ENCODE assay signal across 29 mouse cellular contexts in genomic region chr12:105582486-105582885, GRCm38 (mm10). TPM values are rescaled to one million over a fixed set of nuclear protein-coding genes. Genes with fewer than 3 reads are reported as not detected.
DNase-seq lines count a peak whose midpoint lies in the region; ATAC-seq and TF ChIP-seq lines count a peak whose summit lies in the region.
"Had no signal": no experiment of that assay in that cellular context is flagged by ENCODE, and none has a peak within 500 bp of the region (broad histone marks: within the 10 kb centered on the region; RNA-seq: fewer than 3 reads in every experiment).

No protein-coding gene starts in this region.

- H3K27me3 ChIP-seq in intestine, embryonic 16.5 days (replicated peaks; ENCODE audit: control insufficient read depth, insufficient read depth, low read length) = no peaks in the 10 kb centered on the region
- H3K27me3 ChIP-seq in intestine, embryonic 15.5 days (replicated peaks) = no peaks in the 10 kb centered on the region
- H3K27me3 ChIP-seq in E14TG2a.4 (ENCODE audit: insufficient read depth, low read length) = peaks cover 26% of the 10 kb centered on the region
- no peaks in the 10 kb centered on the region for H3K27me3 ChIP-seq in kidney, adult 2 months (replicated peaks; ENCODE audit: control insufficient read depth, insufficient read depth, low read length)
- H3K27me3 ChIP-seq: embryonic facial prominence, embryonic 12.5 days; embryonic facial prominence, embryonic 15.5 days had no signal

- 0 out of 2 replicates have a peak overlapping the region, but pooled peaks have one; percentile 1 for H3K9ac ChIP-seq in intestine, embryonic 16.5 days (ENCODE audit: low read depth, low read length)
- no peak overlapping the region for H3K9ac ChIP-seq in intestine, embryonic 15.5 days
- H3K9ac ChIP-seq: embryonic facial prominence, embryonic 12.5 days; embryonic facial prominence, embryonic 15.5 days; forebrain, postnatal 0 days; heart, embryonic 12.5 days; heart, embryonic 15.5 days; hindbrain, embryonic 13.5 days had no signal

- DNase-seq in R1 (ENCODE audit: low read depth, low spot score) = peak; percentile 55
- DNase-seq in kidney, adult 2 months = no peak
- no peak for DNase-seq in lung, adult 18-20 months
- DNase-seq: adrenal gland, adult 2 months; adrenal gland, postnatal 14 days; B cell, adult 2 months; cerebellum, adult 11 months; cerebellum, adult 2 months; cerebellum, adult 9-11 months; cerebellum, postnatal 25 days; forebrain, postnatal 0 days; gastrocnemius, postnatal 14 days; heart, adult 18-20 months; heart, postnatal 10 days; heart, postnatal 36 days had no signal

- H3K4me1 ChIP-seq in intestine, embryonic 16.5 days (ENCODE audit: control insufficient read depth, insufficient read depth, low read length) = peaks cover 10% of the 10 kb centered on the region; the same call in 1 of the 2 replicates
- peaks cover 15% of the 10 kb centered on the region for H3K4me1 ChIP-seq in intestine, embryonic 15.5 days (replicated peaks)
- H3K4me1 ChIP-seq in E14TG2a.4 (replicated peaks; ENCODE audit: low read depth, low read length) = peaks cover 79% of the 10 kb centered on the region
- H3K4me1 ChIP-seq in kidney, adult 2 months (ENCODE audit: control insufficient read depth, insufficient read depth, low read length) = no peaks in the 10 kb centered on the region

- no peak for ATAC-seq in intestine, embryonic 16.5 days
- no peak for ATAC-seq in intestine, embryonic 15.5 days
- ATAC-seq: forebrain, embryonic 14.5 days; forebrain, postnatal 0 days; hindbrain, embryonic 16.5 days; intestine, postnatal 0 days had no signal

- no peak overlapping the region for H3K4me2 ChIP-seq in intestine, embryonic 16.5 days (ENCODE audit: low read depth, low read length)
- no peak overlapping the region for H3K4me2 ChIP-seq in intestine, embryonic 15.5 days (replicated peaks)
- H3K4me2 ChIP-seq: embryonic facial prominence, embryonic 12.5 days; embryonic facial prominence, embryonic 15.5 days; heart, embryonic 12.5 days; heart, embryonic 15.5 days; hindbrain, embryonic 13.5 days had no signal

- TF ChIP-seq POLR2A in kidney, adult 2 months (IDR thresholded peaks at IDR 0.05; ENCODE audit: low read depth, low read length) = no peak

- no peaks in the 10 kb centered on the region for H3K36me3 ChIP-seq in intestine, embryonic 16.5 days (ENCODE audit: control insufficient read depth, insufficient read depth, low read length)
- no peaks in the 10 kb centered on the region for H3K36me3 ChIP-seq in intestine, embryonic 15.5 days
- H3K36me3 ChIP-seq in E14TG2a.4 (ENCODE audit: insufficient read depth, low read length) = no peaks in the 10 kb centered on the region
- no peaks in the 10 kb centered on the region for H3K36me3 ChIP-seq in kidney, adult 2 months (ENCODE audit: control insufficient read depth, insufficient read depth, low read length)
- H3K36me3 ChIP-seq: embryonic facial prominence, embryonic 12.5 days; embryonic facial prominence, embryonic 15.5 days; heart, embryonic 12.5 days; heart, embryonic 15.5 days; hindbrain, embryonic 10.5 days; hindbrain, embryonic 13.5 days had no signal

- H3K4me3 ChIP-seq in intestine, embryonic 16.5 days (ENCODE audit: low read length) = no peak overlapping the region
- no peak overlapping the region for H3K4me3 ChIP-seq in intestine, embryonic 15.5 days (replicated peaks)
- H3K4me3 ChIP-seq in E14TG2a.4 (replicated peaks; ENCODE audit: low read length) = peak overlapping the region; percentile 47; the same call in 1 of the 2 replicates
- H3K4me3 ChIP-seq in kidney, adult 2 months (ENCODE audit: insufficient read depth, low read depth, low read length) = no peak overlapping the region
- H3K4me3 ChIP-seq: embryonic facial prominence, embryonic 12.5 days; embryonic facial prominence, embryonic 15.5 days; heart, embryonic 12.5 days; heart, embryonic 15.5 days; hindbrain, embryonic 10.5 days; hindbrain, embryonic 13.5 days had no signal

- TF ChIP-seq CTCF in E14TG2a.4 (conservative IDR thresholded peaks at IDR 0.05; ENCODE audit: low read length) = no peak
- no peak for TF ChIP-seq CTCF in kidney, adult 2 months (conservative IDR thresholded peaks at IDR 0.05; ENCODE audit: insufficient read depth, insufficient read length, low read depth, low read length)

- H3K9me3 ChIP-seq in intestine, embryonic 16.5 days (ENCODE audit: control insufficient read depth, low read length) = no peaks in the 10 kb centered on the region
- no peaks in the 10 kb centered on the region for H3K9me3 ChIP-seq in intestine, embryonic 15.5 days
- no peaks in the 10 kb centered on the region for H3K9me3 ChIP-seq in E14TG2a.4 (ENCODE audit: low read length)
- H3K9me3 ChIP-seq: embryonic facial prominence, embryonic 12.5 days; embryonic facial prominence, embryonic 15.5 days; heart, embryonic 12.5 days; heart, embryonic 15.5 days; hindbrain, embryonic 10.5 days; hindbrain, embryonic 13.5 days had no signal

- no peak overlapping the region for H3K27ac ChIP-seq in intestine, embryonic 16.5 days (ENCODE audit: low read length)
- no peak overlapping the region; the same call in 1 of the 2 replicates for H3K27ac ChIP-seq in intestine, embryonic 15.5 days
- no peak overlapping the region for H3K27ac ChIP-seq in kidney, adult 2 months (ENCODE audit: insufficient read depth, low read depth, low read length)
- H3K27ac ChIP-seq: embryonic facial prominence, embryonic 12.5 days; embryonic facial prominence, embryonic 15.5 days; heart, embryonic 15.5 days; hindbrain, embryonic 10.5 days; hindbrain, embryonic 13.5 days had no signal

- 66% methylated on average over 9 of the region's 9 CpGs for WGBS in intestine, embryonic 16.5 days
- 64% methylated on average over 9 of the region's 9 CpGs for WGBS in intestine, embryonic 15.5 days
- WGBS in kidney, adult 2 months = 79% methylated on average over 9 of the region's 9 CpGs

RNA-seq across cellular contexts. Expression of gene Bdkrb2, which starts 19.5 kb away (rescaled TPM):
- polyA plus RNA-seq in intestine, embryonic 16.5 days (2015; fragmentation: Nextera tagmentation; extraction: Ambion mirVana) = 5.3 and 5.8 TPM in 2 replicates
- 4.5 and 4.6 TPM in 2 replicates for polyA plus RNA-seq in intestine, embryonic 15.5 days (2015; fragmentation: Nextera tagmentation; extraction: Ambion mirVana)
- polyA plus RNA-seq in kidney, adult 2 months (2012; rRNA removed) = 0.54 and 0.64 TPM in 2 replicates

RNA-seq across cellular contexts. Expression of gene Bdkrb1, which starts 20.4 kb away (rescaled TPM):
- 0.22 and 0.43 TPM in 2 replicates for polyA plus RNA-seq in intestine, embryonic 16.5 days (2015; fragmentation: Nextera tagmentation; extraction: Ambion mirVana)
- polyA plus RNA-seq in intestine, embryonic 15.5 days (2015; fragmentation: Nextera tagmentation; extraction: Ambion mirVana) = 0.31 and 0.37 TPM in 2 replicates
- polyA plus RNA-seq in kidney, adult 2 months (2012; rRNA removed) = 0.15 TPM in 1 of 2 replicates, not detected in the other
- polyA plus RNA-seq: cerebellum, adult 2 months; embryonic facial prominence, embryonic 12.5 days; forebrain, embryonic 11.5 days; forebrain, embryonic 14.5 days; frontal cortex, adult 2 months; heart, embryonic 12.5 days; heart, embryonic 15.5 days had no signal
